Mouse (Mus musculus) brain, embryonic 14.5 days (tissue): ENCODE results near the gene Prtg.

ENCODE experiments used
- CTCF ChIP-seq: fragments of 200-500 bp; IDR thresholded peaks from 2 replicates; pipeline ENCODE4 v1.5.1; 2012; ENCODE audit warnings: inconsistent platforms, mild to moderate bottlenecking, moderate library complexity, borderline replicate concordance; ENCODE audit not compliant: insufficient read depth, insufficient read length; ENCODE audit errors: extremely low read depth
- POLR2A ChIP-seq: fragments of 200-500 bp; IDR thresholded peaks from 2 replicates; pipeline ENCODE4 v1.6.1; 2012; ENCODE audit warnings: mild to moderate bottlenecking, inconsistent platforms, borderline replicate concordance; ENCODE audit not compliant: poor library complexity, insufficient read depth, insufficient read length, severe bottlenecking; ENCODE audit errors: extremely low read depth

DNA sequence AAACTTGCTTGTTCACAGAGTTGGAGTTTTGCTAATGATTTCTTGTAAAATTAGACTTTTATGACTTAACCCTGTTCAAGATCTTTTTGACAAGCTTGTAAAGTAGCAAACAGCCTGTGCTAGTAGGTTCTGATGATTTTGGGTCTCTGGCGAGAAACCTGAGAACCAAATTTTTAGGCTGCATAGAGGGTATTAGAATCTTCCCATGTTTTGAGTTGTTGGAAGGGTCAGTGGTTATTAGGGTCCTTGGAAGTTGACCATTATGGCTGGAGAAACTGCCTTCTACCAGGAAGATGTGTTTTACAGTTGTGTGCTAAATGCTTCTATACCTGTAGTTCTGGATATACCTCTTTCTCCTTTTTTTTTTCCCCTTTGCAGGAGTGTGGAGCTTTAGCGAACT is 2.4 kb downstream of the Prtg start:
- TF ChIP-seq POLR2A (no peak), CTCF (no peak)
